Mouse (Mus musculus): ENCODE measurements around the gene Scamp1.
A peak's percentile ranks its signal among the peaks of the same experiment; 100 is the strongest.

Gene Scamp1

DNA sequence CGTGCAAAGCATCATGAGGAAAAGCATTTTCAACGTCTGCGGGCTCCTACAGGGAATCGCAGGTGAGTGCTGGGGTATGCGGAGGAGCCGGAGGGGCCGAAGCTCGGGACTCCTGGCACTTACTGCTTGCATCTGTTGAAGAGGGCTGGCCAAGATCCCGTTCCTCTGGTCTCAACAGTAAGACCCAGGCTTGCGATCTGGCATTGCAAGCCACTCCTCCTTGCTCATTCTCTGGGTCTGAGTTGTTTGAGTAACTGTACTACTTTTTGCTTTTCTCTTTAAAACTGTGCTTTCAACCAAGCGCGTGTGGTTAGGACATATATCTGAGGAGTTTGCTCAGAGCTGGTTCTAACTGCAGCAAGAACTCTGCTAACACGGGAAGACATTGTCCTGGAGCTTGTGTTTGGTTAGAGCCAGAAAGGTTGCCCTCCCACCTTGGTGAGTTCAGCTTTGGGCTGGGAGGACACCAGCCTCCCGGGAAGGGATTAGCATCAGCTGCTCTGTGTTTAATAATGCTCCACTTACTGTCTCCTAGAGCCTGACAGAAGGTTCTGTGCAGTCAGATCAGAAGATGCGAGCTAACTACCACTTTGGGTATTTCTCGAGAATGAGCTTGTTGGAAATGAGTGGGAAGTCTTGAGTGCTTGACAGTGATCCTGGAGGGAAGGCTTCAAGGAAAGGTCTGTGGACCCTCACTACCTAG is 110.9 kb downstream of the Scamp1 start:
- peak in 1 of 2 experiments; percentile 34 for DNase-seq

DNA sequence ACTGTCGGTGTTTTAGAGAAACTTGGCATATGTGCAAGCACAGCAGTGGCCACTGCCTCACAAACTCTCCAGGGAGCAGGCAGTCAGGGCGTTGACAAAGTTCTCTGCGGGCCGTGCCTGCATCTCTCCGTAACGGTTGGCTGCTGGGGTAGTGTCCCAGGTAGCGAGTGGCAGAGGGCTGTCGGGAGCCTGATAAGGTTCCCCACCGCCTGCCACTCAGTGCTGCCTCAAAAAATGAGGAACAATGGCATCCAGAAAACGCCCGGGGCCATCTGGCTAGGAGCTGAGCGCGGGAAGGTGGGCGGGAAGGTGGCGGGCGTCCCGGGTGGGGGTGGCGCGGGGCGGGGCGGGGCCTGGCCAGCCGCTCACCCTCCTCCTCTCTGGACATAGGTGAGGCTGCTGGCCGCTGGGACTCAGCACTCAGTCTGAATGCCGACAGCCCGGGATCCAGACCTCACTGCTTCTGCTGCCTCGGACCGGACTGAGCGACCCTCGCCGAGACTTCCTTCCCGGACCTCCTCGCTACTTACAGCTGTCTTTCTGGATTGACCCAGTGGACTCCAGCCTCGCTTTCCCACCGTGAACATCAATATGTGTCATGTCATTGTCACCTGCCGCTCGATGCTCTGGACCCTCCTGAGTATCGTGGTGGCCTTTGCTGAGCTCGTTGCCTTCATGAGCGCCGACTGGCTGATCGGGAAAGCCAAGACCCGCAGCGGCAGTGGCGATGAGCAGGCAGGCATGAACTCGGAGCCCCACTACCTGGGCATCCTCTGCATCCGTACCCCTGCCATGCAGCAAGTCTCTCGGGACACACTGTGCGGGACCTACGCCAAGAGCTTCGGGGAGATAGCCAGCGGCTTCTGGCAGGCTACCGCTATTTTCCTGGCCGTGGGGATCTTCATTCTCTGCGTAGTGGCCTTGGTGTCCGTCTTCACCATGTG is 111.8 kb downstream of the Scamp1 start:
- DNase-seq = no peak

DNA sequence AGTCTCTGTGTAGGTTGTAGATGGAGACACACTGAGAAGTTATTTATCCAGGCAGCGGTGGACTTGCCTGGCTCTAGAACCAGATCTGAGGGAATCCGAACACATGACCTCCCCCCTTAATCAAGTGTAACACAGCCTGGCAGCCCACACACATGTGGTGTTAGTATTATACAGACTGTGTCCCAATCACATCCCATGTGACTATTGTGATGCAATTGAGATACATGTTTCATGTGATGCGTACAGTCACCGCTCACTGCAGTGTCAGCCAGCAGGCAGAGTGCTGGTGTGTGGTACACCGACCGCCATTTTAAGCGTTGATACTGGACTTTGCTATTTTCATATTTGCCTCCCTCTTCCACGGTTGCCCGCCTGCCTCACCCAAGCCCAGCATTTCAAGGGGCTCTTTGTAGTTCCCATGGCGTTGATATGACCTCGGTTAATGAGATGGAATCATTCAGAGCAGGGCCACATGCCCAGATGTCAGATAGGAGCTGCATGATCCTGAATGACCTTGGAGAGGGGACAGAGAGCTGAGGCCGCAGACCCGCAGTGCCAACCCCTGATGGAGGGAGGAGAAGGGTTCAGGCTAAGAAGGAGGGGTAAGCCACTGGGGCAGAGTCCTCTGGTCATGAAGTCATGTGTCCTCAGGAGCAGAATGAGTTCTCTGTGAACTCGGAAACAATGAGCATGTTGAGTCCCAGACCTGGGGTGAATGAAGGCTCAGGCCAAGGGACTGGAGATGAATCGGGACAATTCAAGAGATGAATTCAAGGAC is 112.9 kb downstream of the Scamp1 start:
- no peak for DNase-seq

DNA sequence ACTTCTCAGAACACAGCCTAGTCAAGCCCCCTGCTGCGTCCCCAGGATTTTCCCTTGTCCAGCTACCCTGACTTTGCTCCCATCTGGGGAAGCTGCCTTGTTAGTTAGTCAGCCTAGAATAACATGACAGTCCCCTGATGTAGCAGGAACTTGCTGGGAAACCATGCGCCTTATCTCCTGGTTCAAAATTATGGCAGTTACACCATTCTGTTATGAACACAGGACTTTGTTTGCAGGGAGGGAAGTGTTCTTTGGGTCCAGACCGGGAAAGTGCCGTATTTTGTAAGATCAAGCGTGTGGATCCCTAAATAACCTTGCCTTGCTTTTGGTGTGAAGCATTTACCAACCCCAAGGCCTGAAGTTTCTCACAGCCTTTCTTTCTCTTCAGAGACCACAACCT is 114.0 kb downstream of the Scamp1 start:
- no peak for DNase-seq

DNA sequence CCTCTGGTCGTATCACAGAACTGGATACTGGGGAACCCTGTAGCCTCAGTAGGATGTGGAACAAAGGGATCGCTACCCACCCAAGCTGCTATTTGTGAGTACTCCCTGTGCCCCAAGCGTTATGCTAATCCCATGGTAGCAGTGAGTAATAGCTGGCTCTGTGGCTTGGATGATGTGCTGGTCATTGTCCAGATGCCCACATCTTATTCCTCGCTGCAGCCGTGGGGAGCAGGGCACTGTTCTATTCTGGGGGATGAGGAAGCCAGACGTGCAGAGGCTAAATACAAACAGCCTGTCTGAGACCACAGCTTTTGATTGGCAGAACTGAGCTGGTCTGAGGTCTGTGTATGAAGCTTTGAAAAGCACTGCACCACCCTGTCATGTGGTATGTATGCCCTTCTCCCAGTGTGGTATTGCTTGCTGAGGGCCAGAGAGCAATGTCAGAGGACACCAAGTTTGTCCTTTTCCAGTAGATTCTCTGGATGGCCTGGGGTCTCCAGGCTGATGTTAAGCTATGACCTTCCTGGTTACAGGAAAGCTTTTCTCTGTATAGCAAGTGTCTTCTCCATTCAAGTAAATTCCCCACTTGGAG is 116.2 kb downstream of the Scamp1 start:
- no peak for DNase-seq

DNA sequence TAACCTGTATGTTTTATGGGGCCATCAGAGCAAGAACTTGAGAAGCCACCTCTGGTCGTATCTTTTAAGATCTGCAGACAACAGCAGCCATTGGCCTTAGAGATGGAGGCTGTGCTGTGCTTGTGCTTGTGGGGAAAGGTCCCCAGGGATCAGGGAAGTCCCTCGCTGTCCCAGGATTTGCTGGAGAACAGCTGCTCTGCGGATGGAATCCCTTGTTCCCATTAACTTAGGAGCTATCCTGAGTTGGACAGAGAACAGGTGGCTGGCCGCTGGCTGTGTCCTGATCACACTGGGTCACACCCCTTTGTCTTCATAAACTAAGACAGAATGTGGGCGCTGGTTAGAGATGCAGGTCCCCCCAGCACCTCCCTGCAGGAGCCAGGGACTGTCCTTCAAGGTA is 117.3 kb downstream of the Scamp1 start:
- no peak for DNase-seq

DNA sequence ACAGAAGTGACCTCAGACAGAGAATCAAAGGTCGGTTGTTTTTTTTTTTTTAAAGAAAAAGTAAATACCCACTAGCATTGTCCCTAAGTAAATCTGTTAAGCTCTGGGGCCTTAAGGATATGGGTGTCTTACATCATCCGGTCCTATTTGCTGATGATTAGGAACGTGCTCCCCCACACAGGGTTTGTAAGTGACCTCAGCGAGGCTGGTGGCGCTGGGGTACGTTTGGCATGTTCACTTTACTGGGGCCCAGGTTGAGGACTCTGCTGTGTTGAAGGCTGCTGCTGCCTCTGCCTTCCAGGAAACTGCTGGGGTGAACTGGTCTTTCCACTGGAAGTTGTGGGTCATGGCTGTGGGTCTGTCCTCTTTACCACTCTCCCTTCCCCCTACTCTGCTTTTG is 121.2 kb downstream of the Scamp1 start:
- DNase-seq = no peak

DNA sequence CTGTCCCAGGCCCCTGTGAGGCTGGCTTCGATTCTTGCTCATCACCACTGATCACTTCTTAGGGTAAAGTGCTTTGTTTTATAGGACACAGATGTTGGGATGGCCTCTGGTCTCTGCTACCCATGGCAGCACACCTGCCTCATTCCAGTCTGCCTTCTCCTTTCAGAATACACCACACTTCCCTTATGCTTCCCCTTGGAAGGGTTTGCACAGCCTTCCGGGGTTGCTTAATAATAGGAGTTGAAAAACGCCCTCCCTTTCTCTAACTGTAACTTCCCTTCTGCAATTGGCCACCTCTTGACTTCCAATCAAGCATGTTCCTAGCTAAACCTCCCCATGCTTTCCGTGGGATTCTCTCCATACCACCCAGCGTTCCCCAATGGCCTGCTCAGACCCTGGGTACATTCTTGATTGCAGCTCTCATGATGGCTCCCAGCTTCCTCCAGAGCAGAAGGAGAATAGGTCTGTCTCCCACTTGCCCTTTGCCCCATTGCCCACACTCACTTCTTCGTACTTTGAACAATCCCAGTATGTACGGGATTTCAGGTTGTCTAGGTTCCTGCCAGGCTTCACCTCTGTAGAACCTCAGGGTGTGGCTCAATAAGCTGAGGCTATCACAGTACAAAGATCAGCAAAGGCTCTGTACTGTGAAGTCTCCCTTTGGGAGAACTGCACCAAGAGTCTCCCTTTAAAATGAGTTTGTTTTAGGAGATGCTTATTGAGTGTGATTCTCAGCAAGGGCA is 126.0 kb downstream of the Scamp1 start:
- DNase-seq = no peak

DNA sequence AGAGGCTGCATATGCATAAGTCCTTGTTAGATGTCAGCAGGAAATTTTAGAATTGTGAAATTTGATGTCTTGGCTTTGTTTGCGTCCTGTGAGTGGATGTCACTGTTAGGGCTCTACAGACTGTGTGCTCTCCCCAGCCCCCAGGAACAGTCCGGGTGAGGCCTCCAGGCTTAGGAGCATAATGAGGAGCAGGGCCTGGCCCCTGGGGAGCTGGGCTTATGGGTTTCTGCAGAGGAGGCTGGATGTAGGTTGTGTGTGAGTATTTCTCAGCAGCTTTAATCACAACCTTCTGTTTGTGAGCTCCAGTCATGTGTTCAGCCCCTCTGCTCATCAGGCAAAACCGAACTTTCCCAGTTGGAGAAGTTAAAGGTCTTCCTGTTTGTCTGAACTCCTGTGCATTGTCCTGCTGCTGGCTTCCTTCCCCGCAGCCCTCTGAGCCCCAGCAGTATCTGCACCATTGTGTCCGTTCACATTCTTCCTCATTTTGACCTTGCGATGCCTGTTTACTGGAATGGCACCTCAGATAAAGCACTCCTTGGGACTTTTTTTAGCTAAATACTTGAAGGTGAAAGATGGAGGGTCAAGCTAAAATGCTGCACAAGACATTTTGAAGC is 126.7 kb downstream of the Scamp1 start:
- DNase-seq = no peak

DNA sequence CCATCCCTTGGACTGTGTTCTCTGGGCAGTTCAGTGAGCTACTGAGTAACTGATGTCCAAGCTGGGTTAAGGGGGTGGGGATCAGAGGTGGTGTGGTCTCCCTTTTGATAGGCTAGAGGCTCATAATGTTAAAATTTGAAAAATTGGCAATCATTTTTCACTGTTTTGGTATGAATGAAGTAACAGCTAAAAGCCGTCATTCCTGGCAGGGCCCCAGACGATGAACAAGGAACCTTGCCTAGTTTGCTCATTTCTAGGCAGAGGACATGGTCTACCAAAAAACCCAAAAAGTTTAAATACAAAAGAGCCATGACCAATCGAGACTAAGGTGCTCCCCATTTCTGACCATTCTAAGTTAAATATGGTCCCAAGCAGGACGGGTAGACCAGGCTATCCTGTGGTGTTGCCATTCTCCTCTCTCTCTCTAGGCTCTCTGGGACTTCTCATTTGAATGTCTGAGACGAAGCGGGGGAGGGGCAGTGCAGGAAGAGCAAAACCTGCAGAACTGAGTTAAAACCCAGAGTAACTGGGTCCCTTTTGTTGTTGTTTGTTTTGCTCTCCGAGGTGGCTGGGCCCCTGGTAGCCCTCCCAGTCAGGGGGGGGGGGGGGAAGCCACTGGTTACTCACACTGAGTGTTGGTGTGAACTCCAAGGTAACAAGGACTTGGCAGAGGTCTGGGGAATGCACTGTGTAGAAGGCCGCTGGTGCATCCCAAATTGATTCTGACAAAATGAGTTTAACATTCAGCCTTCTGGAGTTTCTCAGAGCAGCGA is 129.8 kb downstream of the Scamp1 start:
- DNase-seq = no peak

DNA sequence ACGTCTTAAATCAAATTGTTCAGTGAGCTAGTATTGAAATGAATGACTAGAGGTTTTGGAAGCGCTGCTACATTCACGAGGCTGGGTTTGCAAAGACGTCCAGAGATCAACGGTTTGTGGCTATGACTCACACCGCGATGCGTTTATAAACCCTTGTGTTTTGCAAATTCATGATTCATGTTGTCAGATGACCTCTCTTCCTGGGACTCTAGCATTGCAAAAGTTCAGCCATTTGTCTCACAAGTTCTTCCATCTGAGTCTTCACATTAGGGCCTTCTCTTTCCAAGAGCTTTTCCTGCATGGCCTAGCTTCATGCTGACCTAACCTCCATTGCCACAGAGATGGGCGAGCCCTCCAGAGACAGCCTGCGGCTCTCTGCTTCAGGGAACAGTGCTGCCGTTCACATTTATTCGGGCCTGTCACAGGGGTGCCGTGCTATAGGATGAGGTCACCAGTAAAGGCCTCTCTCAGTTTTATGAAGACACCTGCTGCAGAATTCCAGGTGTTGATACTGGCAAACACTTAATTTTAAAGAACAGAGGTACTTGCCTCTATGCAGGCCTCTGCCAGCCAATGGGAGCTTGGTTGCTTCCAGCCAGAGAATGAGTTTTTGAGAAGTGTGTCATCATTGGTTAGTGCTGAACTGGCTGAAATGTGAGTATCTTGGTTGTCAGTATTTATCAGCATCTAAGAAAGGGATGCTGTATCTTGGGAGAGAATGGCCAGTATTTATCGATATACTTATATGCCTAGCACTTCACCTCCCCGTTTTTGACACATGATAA is 131.0 kb downstream of the Scamp1 start:
- peak in 1 of 2 experiments; percentile 27 for DNase-seq

DNA sequence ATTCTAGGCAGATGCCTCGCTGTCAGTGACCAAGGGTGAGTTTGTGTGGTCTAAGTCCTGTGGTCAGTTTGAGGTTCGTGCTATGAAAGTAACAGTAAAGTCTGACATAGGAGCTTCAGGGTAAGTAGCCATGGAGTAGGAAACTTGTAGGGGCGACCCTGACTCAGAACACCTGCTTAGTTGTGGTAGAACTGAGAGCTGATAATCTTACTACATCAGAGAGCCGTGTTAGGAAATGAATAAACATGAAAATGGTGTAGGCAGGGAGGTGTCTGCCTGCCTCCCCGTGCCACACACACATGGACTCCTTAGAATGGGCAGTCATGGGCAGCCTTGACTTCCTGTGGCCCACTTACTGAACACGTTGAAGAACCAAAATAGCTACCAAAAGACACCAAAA is 132.0 kb downstream of the Scamp1 start:
- DNase-seq = no peak

DNA sequence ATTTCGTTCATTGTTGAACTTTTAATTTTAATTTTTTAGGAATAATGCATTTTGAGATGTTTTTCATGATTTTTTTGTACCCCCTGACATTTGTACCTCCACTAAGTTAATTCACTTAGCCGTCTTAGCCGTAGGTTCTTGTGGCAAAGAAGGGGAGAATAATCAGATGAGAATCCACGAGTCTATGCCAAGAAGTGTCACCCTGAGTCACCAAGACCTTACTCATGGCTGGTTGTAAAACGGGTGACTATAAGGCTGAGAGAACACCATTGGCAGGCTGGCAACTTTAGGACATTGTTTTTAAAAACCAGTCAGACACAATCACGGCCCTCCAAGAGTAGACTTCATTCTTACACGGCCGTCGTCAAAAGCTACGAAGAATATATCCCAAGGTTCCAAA is 132.8 kb downstream of the Scamp1 start:
- no peak for DNase-seq

All from lung, adult 18-20 months (tissue).